Mouse (Mus musculus): ENCODE measurements at regions not wholly inside any gene's neighbourhood (a gene's known extent, or its start where the extent isn't known, plus 50 kb on each side); places are given as distances from the start of the nearest gene placed in this dataset.

DNA sequence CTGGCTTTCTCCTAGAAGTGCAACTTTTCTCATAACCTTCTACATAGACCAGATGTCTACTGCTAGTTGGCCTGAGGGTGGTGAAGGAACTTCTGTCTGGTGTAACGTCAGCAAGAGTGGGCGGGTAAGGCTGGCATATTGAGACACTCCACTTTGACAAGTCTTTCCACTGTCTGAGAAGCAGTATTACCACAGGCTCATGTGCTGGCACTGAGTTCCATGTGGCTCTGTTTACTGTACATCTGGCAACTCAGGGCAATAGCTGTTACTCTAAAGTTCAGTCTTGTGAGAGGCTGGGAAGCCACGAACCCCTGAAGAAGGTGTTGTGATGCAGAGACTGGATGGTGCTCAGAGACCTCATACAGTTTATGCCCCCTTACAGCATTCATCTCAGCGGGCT lies 230.7 kb upstream of the Tbx18 start:
- no peak for DNase-seq (ENCODE audit: low read depth)

DNA sequence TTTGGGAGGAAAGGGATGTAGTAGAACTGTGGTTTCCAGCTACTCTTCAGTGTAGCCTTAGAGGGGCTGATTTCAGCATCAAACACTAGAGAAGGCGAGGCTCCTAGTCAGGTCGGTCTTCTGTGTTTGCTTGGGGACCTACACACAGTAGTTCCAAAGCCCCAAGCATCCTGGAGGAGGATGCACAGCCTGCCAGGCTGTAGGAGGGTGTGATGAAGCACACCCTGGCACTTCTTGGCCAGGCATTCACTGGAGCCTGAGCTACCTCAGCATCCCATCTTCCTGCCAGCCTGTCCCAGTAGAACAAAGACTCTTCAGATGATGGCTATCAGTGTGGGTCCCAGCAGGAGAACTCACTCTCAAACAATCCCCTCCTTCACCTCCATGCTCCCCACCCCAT lies 233.4 kb upstream of the Tbx18 start:
- no peak for DNase-seq (ENCODE audit: low read depth)

DNA sequence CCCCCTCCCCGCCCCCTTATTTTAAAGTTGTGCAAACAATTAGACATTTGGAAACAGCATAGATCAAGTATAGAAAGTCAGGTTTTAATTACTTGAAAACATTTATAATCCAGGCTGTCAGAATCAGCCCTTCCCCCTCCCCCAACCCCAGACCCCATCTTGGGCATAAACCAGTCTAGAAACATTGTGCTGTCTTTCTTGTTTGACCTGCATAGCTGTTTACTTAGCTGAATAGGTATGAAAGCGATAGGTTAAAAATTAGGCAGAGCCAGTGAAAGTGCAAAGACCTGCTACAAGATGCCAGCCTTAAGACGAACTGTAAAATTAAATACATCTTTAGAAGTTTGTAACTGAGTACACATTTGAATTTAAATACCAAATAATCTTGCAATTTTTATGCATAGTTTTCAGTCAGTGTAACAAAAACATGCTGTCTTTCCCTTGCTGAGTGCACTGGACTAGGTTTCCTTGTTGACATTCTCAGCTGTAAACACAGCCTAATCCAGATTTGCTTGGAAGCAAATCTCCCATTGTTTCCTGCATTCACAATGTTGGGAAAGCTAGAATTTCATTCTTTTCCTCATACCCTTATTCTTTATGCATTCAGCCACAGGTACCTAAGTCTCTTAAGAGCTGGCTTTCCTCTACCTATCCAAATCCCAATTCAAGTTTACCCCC lies 234.2 kb upstream of the Tbx18 start:
- no peak for DNase-seq (ENCODE audit: low read depth)

DNA sequence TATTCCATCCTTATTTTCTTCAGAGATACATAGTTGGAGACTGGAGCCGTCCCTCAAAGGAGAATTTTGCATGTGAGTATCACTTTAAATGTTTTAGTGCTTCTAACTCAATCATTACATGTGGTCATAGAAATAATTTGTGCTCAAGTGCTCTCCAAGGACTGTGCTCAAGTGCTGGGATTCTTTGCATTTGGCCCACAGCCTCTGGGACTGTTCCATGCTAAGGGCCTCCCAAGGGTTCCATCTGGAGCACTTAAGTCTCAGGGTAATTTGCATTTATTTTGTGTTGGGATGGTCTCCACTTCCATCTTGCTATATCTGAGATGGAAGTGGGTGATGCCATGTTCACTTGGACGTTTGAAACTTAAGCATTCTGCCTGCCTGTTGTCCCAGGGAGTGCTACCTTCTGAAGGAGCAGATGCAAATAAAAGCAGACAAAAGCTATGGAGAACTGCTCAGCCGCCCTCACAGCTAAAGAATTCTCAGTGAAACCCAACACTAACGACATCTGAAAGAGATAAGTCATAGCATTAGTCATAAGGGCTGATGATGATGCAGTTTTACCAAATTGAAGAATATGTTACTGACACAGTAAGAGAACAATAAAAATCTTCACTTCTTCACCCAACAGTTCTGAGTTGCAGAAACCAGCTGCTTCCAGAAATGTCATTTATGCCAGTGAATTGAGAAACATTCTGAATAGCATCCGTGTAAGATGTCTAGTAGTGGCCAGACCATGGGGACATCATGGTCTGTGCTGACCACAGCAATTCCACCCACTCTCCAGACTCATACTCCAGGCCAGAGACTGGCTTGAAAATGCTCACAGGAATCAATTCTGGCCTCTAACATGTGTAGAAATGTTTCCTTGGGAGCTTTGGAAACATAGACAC lies 237.4 kb upstream of the Tbx18 start:
- no peak for DNase-seq (ENCODE audit: low read depth)

DNA sequence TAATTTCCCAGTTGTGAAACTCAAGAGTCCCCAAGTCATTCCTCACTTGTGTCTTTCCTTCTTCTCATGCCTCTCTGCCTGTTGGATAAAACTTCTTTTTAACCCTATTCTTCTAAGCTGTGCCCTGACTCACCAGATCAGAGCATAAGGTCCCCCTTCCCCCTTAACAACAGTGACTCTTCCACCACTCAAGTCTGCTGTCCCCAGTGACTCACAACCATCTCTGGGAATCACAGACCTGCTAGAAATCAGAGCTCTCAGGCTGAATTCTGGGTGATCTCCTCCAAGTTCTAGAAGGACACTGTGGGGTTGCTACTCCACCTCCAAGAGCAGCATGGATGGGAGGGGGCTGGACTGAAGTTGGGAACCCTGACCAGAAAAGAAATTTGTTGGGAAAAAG lies 239.5 kb upstream of the Tbx18 start:
- DNase-seq (ENCODE audit: low read depth), result no peak

DNA sequence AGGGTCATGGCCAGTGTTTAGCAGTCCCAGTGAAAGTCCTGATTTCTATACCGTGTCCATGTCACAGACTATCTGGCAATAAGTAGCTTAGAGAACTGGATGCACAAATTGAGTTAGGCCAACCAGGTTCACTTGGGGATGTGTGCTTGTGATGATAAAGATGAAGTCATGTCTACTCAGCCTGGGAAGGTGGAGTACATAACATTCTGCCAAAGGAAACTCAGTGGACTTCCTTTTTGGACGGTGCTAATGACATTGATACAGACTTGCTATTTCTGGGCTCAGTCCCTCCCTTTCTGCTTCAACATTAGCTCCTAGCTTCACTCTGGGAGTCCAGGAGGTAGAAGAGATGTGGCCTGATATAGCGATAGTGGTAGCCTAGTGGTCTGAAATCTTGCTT lies 240.7 kb upstream of the Tbx18 start:
- no peak for DNase-seq (ENCODE audit: low read depth)

DNA sequence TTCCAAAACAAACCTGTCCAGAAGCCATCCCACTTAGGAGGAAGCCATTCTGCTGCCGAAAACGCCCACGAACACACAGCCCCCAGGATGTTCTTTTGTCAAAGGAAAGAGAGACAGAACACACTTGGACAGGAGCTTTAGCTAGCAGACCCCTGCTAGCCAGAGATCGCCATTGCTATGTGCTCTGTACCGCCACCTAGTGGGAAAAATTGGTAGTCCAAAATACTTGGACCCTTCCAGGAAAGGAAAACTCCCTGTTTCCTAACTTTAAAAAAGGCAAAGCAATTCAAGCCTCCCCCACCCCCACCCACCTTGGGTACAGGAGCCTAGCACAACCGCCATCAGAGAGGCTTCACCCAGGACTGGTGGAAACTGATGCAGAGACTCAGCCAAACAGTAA lies 242.5 kb upstream of the Tbx18 start:
- no peak for DNase-seq (ENCODE audit: low read depth)

DNA sequence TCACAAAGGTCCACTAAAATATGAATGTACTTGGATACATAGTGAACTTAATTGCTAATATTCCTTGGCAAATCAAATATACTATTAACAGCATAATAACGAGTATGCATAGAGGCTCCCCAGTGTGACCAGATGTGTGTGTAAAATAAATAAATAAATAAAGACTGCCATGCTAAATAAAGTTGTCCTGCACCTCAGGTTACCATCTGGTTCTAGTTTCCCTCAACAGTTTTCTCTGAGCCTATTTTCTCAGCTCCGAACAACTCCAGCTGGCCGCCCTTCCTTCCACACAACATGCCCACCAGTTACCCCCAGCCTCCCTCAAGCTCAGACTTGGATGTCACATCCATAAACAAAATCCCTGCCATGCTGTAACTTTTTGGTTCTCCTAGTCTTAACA lies 253.8 kb upstream of the Tbx18 start:
- DNase-seq (ENCODE audit: low read depth), result no peak

DNA sequence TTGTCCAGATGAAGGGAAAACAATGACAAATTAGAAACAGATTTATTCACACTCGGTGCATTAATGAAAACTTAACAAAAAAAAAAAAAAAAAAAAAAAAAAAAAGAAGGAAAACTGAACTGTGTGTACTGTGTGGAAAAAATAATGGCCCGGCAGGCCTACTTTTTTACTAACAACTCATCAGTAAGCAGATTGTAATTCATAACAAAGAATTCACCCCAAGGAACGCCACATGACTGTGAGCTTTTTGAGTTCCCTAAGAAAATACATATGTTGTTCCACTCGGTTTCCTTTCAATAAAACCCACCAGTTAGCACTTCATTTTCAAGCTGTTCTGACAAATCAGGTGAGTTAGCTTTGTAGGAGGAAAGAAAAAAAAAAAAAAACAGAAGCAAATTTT lies 254.4 kb upstream of the Tbx18 start:
- no peak for DNase-seq (ENCODE audit: low read depth)

DNA sequence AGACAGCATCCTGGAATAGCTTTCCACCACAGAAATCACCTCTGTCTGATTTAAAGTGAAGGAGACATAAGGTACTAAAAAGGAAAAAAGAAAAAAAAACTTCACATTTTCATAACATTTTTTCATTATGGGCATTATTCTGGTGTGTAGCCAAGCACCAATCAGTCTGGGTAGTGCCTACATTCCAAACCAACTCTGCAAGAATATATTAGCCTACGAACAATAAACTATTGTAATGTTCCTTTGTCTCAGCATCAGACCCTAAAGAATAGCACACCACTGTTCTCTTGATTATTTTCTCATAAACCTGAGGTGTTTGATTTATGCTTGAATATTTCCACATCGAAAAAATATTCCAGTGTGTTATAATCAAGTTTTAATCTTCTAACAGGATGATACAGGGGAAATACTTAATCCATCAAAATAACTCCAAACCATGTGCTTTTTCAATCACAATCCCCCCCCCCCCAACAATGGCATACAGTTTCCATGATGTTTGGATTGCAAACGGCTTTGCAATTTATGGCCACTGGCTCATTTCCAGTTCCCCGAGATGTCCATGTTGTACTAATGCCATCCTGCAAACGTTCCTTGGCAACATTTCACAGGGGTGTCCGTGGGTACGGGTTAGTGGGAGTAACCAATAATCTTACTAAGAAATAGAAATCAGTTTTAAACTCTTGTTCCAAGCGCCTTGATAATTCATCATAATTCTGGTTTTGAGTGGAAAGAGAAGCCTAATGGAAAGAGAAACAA lies 275.1 kb upstream of the Tbx18 start:
- no peak for DNase-seq (ENCODE audit: low read depth)

DNA sequence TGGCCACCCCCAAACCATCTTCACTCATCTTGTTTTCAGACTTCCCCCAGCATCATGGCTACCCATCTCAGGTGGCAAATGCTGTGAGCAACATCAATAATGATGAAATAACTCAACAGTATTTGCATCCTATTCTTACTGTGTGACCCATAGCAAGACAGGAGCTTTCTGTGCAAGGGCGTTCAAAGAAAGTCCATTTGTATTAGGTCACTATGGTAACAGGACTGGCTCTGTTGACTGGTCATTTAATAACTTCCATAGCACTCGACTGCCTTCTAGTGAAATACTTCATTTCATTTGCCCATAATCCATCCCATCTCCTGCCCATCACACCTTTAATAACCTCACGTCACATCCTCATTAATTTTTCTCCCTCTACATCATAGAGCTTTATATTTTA lies 292.7 kb upstream of the Tbx18 start:
- no peak for DNase-seq (ENCODE audit: low read depth)

DNA sequence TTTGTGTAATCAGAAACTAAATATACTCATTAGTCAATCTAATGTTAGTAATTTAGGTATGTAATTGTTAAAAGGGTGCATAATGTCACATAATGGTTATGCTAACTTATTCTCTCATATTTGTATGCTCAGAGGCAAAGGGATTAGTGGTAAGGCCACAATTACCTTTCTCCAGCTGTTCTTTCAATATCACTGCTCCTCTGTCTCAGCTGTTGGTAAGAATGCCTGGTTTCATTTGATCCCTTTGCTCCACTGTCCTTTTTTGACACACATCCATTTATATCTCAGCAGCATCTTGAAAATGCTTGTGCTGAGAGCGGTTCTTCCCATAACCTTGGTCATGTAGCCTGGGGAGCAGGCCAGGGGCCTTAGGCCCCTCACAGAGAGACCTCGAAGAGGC lies 294.9 kb upstream of the Tbx18 start:
- DNase-seq (ENCODE audit: low read depth), result no peak

DNA sequence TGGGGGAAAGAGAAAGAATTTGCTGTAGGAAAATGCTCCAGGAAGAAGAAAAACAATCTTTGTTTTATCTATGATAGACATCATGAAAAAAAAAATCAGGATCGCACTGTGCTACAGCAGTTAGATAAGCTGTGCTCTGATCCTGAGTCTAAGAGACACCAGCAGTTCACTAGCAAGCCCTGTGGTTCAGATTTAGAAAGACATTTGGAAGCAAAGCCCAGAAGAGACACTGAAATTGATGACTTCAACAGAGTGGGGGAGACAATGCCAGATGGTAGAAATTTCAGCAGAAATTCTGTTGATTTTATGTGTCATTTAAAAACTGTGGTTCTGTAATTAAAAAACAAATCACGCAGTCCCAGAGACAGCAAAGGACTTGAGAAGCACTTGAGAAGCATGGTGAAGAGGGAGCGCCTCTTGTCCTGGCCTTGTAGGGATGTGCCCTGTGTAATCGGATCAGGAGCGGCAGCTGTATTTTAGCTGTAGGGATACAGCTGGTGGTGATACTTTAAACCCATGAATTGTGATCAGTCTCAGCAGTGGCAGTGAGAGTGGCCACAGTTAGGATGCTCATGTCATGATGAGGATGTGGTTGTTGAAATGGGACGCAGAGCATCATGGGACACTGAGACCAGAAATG lies 296.4 kb upstream of the Nt5e start:
- no peak for DNase-seq (ENCODE audit: low read depth)

DNA sequence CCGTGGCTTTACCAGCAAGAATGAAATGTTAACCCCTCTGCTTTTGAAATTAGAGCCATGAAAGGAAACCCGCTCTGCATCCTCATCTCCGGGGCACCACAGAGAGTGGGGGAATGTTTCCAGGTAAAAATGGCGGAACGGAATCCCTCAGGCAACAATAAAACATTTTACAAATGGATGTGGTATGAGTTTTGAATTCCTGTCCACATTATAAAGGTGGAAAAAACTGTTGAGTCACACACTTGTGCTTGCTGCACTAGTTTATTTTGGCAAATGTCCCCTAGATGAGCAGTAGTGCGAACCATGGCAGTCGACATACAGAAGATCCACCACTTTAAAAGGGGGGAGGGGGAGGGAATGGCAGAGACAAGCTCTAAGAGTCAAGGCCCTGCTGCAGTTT lies 289.4 kb upstream of the Nt5e start:
- DNase-seq (ENCODE audit: low read depth), result no peak

DNA sequence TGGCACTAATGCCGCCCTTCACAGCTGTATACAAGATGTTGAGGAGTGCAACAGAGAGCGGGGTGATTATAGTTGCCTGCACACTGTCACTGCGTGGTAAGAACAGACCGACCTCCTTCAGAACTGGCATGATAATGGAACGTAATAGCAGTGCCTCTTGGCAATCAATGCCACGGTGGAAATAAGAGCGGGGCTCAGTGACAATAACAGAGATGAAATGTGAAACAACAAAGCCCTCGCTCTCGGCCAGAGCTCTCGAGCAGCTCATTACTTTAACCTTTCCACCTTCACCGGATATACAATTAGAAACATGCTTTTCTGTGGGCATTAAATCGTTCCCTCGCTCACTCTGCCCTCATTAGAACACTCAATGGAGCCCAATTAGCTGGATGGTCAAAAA lies 277.7 kb upstream of the Nt5e start:
- no peak for DNase-seq (ENCODE audit: low read depth)

DNA sequence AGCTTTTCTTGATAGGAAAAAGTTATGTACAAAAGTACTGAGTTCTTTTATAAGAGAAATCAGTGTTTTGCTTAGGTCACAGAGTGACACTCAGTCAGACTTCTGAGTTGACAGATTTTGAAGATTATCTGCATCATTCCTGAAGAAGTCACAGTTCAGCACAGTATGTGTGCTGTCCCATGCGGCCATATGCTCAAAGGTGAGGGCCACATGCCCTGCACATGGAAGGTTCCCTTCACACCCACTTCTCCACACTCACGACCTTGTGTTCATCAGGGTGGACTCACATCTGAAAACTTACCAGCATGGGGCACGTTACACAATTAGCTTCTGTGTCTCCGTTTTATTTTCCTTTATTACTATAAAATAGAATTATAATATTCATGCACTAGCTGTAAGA lies 277.2 kb upstream of the Nt5e start:
- DNase-seq (ENCODE audit: low read depth), result no peak

DNA sequence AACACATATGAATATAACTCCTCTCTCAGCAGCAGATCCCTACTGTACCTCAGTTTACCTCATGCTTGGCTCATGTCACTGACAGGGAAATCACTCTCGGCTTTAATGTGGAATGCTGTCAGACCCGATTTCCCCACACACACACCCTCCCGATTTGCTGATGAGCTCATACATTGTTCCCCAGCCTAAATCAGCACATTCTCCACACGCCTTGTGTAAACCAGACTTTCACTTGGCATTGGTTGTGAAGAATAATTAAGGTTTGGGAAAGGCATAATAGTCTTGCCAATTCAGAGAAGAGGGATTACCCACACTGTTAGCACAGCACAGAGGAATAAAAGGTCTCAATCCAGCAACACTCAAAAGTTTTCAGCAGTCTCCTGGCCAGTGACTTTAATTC lies 268.4 kb upstream of the Nt5e start:
- no peak for DNase-seq (ENCODE audit: low read depth)

DNA sequence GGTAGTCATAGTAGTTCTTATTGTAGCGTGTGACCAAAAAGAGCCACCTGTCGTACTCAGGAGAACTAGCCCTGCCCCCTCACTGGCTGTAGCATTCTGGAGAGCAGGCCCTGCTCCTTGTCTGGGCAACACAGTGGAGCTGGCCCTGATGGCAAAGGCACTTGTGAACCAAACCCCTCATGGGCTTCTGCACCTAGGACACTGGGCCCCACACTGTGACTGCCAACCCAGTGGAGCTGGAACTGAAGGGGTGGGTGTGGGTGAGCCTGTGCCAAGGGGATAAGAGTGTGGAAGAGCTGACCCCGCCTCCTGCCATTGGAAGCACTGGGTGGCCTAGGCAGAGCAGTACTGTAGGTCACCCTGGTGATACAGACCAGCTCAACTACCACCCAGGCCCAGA lies 268.0 kb upstream of the Nt5e start:
- no peak for DNase-seq (ENCODE audit: low read depth)

DNA sequence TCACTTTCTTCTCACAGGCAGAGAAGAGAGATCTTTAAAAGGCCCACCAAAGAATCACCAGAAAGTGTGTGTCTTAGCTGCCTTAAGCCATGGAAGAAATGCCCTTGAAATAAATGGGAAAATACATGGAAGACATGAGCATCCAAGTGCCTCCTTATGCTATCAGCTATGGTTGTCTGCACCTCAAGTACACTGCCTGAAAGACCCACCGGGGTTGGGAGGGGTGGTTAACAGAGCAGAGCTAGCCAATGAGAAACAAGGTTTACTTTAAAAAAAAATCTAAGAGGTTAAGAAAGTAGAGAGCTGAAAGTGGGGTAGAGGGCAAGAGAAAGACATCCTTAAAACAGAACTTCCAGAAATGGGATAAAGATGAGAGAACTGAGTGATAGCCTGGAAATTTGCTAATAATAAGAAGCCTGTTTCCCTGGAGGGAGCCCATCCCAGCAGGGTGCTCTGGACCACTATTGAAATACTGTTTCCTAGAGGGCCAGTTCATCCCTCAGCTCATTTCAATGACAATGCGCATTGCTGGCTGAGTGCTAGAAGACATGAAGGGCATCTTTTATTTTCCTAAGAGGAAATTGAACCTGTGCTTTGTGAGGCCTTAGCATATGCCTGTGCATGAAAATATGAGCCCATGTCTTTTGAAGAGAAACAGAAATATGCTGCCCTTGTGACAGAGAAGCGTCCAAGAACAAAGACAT lies 262.9 kb upstream of the Nt5e start:
- no peak for DNase-seq (ENCODE audit: low read depth)

DNA sequence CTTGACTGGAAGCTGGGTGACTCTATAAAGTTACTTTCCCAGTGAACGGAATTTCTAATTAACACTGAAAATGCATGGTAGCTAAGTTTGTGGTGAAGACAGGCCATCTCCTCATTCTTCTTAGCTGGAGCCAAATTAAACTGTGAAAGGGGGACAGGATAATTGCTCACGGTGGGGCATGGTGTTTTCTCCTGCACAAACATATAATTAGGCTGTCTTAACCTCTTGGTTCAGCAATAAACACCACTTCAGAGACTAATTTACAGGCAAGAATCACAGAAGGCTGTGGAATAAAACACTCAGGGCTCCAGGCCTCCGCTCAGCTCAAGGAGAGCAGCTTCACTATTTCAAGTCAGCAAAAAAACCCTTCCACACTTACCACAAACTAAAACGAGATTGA lies 261.9 kb upstream of the Nt5e start:
- no peak for DNase-seq (ENCODE audit: low read depth)

DNA sequence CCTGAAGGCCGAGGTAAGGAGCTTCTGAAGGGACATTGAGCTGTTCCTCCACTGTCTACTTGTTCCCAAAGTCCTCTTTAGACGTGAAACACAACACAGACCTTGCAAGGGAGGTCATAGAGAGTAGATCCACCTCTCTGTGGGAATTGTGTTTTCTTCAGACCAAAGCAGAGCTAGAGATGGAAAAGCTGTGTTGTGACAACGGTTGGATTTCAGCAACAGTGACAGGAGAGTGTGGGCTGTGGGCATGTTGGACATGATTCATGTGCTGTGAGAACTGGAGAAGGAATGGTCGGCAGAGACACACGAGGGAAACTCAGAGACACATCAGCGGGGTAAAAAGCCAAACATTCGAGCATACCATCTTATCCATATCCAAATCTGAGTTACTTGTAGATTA lies 261.2 kb upstream of the Nt5e start:
- no peak for DNase-seq (ENCODE audit: low read depth)

DNA sequence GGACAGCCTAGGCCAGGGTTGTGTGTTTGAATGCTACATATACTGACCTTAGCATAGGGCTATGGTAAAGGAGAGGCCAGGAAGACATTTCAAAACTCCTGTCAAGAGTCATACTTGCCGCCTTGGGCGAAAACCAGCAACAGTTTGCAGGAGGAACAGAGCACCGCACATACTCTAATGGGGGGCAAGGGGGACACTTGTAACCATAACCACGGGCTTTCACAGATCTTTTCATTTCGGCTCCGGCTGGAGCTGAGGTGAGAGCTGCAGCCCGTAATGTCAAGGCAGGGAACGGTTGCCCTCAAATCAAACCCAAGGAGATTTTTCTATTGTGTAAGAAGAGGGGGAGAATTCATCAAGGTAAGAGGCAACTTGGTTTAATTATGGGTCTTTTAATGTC lies 258.7 kb upstream of the Nt5e start:
- no peak for DNase-seq (ENCODE audit: low read depth)
